Mouse (Mus musculus) neural tube, embryonic 12.5 days (tissue): ENCODE measurements around the gene Tma7. TPM values are rescaled to one million over a fixed set of nuclear protein-coding genes. Genes with fewer than 3 reads are reported as not detected.

Experiments used
- ATAC-seq: fragments of 200-750 bp; cut with Nextera tagmentation; 2 replicates; pipeline ENCODE4 v1.8.0; 2017; ENCODE audit warnings: low read depth, mild to moderate bottlenecking, moderate TSS enrichment, moderate library complexity; ENCODE audit not compliant: low FRiP score
- H3K27ac ChIP-seq: fragments of 300-500 bp; sonication (generic); 2 replicates; pipeline ENCODE4 v1.5.1; 2016
- H3K27me3 ChIP-seq: fragments of 300-500 bp; sonication (generic); replicated peaks from 2 replicates; pipeline ENCODE4 v1.6.1; 2016; ENCODE audit warnings: mild to moderate bottlenecking
- H3K36me3 ChIP-seq: fragments of 300-500 bp; sonication (generic); 2 replicates; pipeline ENCODE4 v1.6.1; 2016; ENCODE audit warnings: mild to moderate bottlenecking
- H3K4me1 ChIP-seq: fragments of 300-500 bp; sonication (generic); 2 replicates; pipeline ENCODE4 v1.6.1; 2016
- H3K4me2 ChIP-seq: fragments of 300-500 bp; sonication (generic); replicated peaks from 2 replicates; pipeline ENCODE4 v1.6.1; 2016; ENCODE audit warnings: mild to moderate bottlenecking
- H3K4me3 ChIP-seq: fragments of 300-500 bp; sonication (generic); 2 replicates; pipeline ENCODE4 v1.5.1; 2016
- H3K9ac ChIP-seq: fragments of 300-500 bp; sonication (generic); 2 replicates; pipeline ENCODE4 v1.6.1; 2016; ENCODE audit warnings: mild to moderate bottlenecking
- H3K9me3 ChIP-seq: fragments of 300-500 bp; sonication (generic); 2 replicates; pipeline ENCODE4 v1.6.1; 2016; ENCODE audit warnings: mild to moderate bottlenecking
- WGBS: fragments of 180-500 bp; shearing (Covaris S2); methylation state at CpG from one replicate; pipeline ENCODE4 v1.1.7; 2016; 5-methylcytosine and 5-hydroxymethylcytosine counted together
- polyA plus RNA-seq: library from polyadenylated mRNA; unstranded; fragments of >200 nt; fragmentation: Nextera tagmentation; extraction: Ambion mirVana; gene quantifications from 2 replicates; pipeline ENCODE4 v1.2.1, GENCODE M21; 2016

Gene Tma7
- polyA plus RNA-seq, 1 experiment from 2014 or later: 773 TPM

DNA sequence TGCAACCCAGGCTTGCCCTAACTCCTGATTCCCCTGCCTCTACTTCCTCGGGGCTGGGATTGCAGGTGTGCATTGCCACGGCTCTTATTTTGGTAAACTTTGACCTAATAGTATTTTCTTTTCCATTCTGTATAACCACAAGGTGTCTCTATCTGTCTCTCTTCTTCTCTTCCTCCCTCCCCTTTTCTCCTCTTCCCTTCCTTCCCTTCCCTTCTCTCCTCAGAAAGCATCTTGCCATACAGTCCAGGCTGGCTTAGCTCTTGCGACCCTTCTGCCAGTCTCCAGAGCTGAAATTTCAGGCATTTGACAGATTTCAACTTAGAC, 31.8 kb downstream of the Tma7 start:
- WGBS: 89% methylated on average over 3 of the region's 3 CpGs
- H3K9me3 ChIP-seq: no peaks in the 10 kb centered on the region
- no peak overlapping the region for H3K9ac ChIP-seq
- H3K27me3 ChIP-seq: no peaks in the 10 kb centered on the region
- H3K36me3 ChIP-seq: no peaks in the 10 kb centered on the region; the same call in 1 of the 2 replicates
- H3K4me3 ChIP-seq: no peak overlapping the region
- H3K27ac ChIP-seq: no peak overlapping the region
- ATAC-seq: no peak
- H3K4me2 ChIP-seq: no peak overlapping the region
- H3K4me1 ChIP-seq: peaks cover 12% of the 10 kb centered on the region

DNA sequence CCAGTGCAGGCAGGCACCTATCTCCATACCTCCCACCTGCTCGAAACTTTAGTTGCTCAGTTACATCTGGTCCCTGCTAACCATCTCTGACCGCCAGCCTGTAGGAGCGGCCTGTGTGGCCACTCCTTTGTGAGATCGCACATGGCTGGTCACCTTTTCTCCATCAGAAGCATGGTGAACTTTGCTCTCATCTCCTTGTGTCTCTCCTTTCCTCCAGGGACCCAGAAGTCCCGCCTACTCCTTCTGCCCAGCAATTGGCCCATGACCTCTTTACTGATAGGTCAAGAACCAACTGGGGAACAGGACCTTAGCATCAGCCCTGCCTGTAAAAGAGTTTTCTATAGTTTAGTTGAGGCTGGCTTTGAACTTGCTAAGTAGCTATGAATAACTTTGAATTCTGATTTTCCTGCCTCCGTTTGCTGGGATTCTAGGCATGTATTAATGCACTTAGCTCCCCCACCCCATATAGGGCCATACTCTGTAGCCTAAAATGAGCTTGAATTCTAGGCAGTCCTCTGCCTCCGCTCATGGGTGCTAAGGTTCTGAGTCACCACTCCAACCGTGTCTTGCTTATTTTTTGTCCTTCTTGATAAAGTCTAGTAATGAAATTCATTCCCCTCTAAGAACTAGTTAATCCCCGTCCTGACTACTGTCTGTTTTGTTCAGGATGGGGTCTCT, 32.3 kb downstream of the Tma7 start:
- no peak for ATAC-seq
- Histone ChIP-seq H3K9me3 (no peaks in the 10 kb centered on the region), H3K4me3 (no peak overlapping the region), H3K4me1 (peaks cover 7% of the 10 kb centered on the region), H3K36me3 (no peaks in the 10 kb centered on the region; the same call in 1 of the 2 replicates), H3K9ac (no peak overlapping the region), H3K27ac (no peak overlapping the region), H3K27me3 (no peaks in the 10 kb centered on the region), H3K4me2 (no peak overlapping the region)
- 86% methylated on average over 9 of the region's 9 CpGs for WGBS

DNA sequence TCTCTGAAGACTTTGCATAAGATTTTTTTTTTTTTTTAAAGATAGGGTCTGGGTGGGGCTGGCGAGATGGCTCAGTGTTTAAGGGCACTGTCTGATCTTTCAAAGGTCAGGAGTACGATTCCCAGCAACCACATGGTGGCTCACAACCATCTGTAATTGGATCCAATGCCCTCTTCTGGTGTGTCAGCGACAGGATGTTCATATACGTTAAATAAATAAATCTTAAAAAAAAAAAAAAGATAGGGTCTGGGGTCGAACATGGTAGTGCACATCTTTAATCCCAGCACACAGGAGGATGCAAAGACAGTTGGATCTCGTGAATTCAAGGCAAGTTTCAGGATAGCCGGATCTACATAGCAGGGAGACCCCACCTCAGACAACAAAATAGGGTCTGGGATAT, 33.1 kb downstream of the Tma7 start:
- no peak for ATAC-seq
- Histone ChIP-seq H3K4me1 (peaks cover under 1% of the 10 kb centered on the region; the same call in 1 of the 2 replicates), H3K36me3 (no peaks in the 10 kb centered on the region; the same call in 1 of the 2 replicates), H3K27ac (no peak overlapping the region), H3K4me3 (no peak overlapping the region), H3K9ac (no peak overlapping the region), H3K4me2 (no peak overlapping the region), H3K9me3 (no peaks in the 10 kb centered on the region), H3K27me3 (no peaks in the 10 kb centered on the region)
- 87% methylated on average over 7 of the region's 7 CpGs for WGBS

DNA sequence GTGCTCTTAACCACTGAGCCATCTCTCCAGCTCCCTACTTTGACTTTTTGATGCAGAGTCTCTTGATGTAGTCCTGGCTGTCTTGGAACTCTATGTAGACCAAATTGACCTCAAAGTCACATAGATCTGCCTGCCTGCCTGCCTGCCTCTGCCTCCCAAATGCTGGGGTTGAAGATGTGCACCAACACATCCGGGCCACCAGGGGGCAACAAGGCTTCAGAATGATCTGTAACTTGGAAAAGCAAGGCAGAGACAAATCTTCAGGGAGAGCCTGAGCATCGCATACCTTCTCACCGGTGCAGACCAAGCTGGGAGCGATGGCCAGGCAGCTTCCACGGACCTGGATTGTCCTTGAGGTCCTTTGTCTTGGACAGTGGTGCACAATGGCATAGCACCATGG, 36.1 kb downstream of the Tma7 start:
- H3K9ac ChIP-seq: no peak overlapping the region
- H3K4me3 ChIP-seq: no peak overlapping the region
- no peaks in the 10 kb centered on the region for H3K36me3 ChIP-seq
- 41% methylated on average over 5 of the region's 5 CpGs for WGBS
- H3K4me2 ChIP-seq: no peak overlapping the region
- H3K27me3 ChIP-seq: no peaks in the 10 kb centered on the region
- no peaks in the 10 kb centered on the region for H3K9me3 ChIP-seq
- ATAC-seq: no peak
- H3K4me1 ChIP-seq: no peaks in the 10 kb centered on the region
- no peak overlapping the region for H3K27ac ChIP-seq

DNA sequence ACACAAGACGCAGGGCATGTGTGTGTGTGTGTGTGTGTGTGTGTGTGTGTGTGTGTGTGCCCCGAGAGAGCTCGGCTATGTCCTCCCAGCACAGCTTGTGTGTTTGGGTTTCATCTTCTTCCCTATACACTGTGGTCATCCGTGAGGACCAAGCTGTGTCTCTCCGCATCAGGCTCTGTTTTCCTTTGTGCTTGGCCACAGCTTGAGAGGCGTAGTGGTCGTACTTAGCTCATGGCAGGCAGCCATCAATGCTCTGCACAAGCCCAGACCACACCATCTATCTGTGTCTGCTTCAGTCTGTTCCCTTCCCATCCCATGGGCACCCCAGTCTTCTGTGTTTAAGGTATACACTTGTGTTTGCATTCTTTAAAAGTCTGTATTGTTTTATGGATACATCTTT, 41.0 kb downstream of the Tma7 start:
- Histone ChIP-seq H3K4me3 (no peak overlapping the region), H3K27me3 (no peaks in the 10 kb centered on the region; the same call in 1 of the 2 replicates), H3K9ac (no peak overlapping the region), H3K27ac (no peak overlapping the region), H3K4me2 (no peak overlapping the region), H3K4me1 (peaks cover 6% of the 10 kb centered on the region; the same call in 1 of the 2 replicates), H3K36me3 (no peaks in the 10 kb centered on the region), H3K9me3 (no peaks in the 10 kb centered on the region)
- 89% methylated on average over 6 of the region's 7 CpGs for WGBS
- ATAC-seq: no peak

DNA sequence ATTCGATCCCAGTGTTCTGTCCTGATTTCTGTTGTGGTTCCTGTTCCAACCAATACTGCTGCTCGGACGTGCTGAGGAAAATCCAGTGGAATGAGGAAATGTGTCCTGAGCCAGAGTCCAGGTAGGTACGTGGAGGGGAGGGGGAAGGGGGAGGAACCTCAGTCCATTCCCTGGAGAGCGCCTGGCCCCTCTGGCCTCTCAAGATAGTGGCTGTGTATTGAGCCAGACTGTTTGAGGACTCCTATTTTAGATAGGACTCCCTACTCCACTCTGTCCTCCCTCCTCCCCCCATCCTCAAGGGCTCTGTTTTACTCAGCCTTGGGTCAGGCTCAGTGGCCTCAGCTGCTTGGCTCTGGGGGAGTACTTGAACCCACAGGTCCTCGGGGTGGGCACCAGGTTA, 41.5 kb downstream of the Tma7 start:
- Histone ChIP-seq H3K4me2 (no peak overlapping the region), H3K9ac (no peak overlapping the region), H3K9me3 (no peaks in the 10 kb centered on the region), H3K27me3 (no peaks in the 10 kb centered on the region; the same call in 1 of the 2 replicates), H3K4me1 (peaks cover 6% of the 10 kb centered on the region; the same call in 1 of the 2 replicates), H3K27ac (no peak overlapping the region), H3K36me3 (no peaks in the 10 kb centered on the region), H3K4me3 (no peak overlapping the region)
- WGBS: 83% methylated on average over 6 of the region's 6 CpGs
- ATAC-seq: no peak

DNA sequence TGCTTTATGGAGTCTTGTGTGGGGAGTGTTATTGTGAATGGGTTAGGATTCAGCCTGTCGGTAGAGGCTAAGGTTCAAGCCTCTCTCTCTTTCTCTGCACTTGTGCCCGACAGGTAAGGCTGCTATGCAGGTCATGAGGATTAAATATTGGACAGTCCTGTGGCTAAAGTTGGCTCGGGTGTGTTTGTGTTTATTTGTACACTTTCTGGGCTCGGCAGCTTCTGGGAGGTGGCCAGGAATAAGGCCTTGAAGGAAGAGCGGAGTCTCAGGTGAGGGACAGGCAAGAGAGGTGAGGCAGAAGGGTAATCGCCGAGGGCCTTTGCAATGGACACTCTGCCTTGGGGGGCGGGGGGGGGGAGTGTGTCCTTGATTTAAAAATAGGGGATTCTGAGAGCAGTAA, 42.2 kb downstream of the Tma7 start:
- 87% methylated on average over 8 of the region's 8 CpGs for WGBS
- Histone ChIP-seq H3K27me3 (no peaks in the 10 kb centered on the region; the same call in 1 of the 2 replicates), H3K4me3 (no peak overlapping the region), H3K9ac (no peak overlapping the region), H3K4me1 (peaks cover 6% of the 10 kb centered on the region; the same call in 1 of the 2 replicates), H3K36me3 (no peaks in the 10 kb centered on the region), H3K9me3 (no peaks in the 10 kb centered on the region), H3K27ac (no peak overlapping the region), H3K4me2 (no peak overlapping the region)
- no peak for ATAC-seq

DNA sequence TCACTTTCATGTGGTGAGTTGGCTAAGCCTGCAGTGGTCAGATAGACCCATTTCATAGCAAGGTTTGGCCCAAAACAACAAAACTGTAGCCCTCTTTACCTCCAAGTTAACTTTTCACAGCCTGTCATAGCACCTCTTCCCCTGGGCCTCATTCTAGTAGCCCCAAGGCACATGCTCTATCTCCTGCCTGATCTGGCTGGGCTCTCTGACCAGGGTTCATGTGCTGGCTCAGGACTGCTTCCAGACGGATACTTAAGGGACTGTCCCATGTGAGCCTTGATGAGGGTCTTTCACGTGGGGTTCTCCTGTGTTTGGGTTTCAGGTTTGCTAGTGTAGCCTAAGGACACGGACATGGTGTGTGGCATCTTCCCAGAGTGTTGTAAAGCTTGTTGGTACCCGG, 42.7 kb downstream of the Tma7 start:
- 82% methylated on average over 4 of the region's 4 CpGs for WGBS
- Histone ChIP-seq H3K4me3 (no peak overlapping the region), H3K36me3 (no peaks in the 10 kb centered on the region), H3K27ac (no peak overlapping the region), H3K9ac (no peak overlapping the region), H3K27me3 (no peaks in the 10 kb centered on the region; the same call in 1 of the 2 replicates), H3K4me1 (peaks cover 6% of the 10 kb centered on the region; the same call in 1 of the 2 replicates), H3K4me2 (peak overlapping the region; percentile 93; the same call in 1 of the 2 replicates), H3K9me3 (no peaks in the 10 kb centered on the region)
- ATAC-seq: no peak

DNA sequence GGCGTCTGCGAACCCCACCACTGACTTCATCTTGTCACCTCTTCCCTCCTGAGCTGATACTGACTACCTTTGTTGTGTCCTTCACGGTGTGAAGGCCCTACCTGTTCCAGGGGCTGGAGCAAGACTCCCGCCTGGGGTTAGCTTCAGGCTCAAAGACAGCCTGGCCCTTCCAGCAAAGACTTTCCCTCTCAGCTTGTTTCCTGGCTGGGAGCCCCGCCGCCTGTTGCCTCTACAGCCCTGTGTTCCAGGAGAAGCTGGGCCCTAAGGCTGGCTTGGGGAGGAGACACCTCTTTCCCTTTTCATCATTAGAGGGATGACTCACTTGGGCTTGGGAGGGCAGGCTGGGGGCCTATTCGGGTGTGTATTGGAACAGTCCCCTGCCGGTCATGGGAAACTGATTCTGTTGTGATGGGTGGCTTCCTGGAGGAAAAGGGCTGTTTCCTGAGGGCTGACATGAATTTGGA, 43.5 kb downstream of the Tma7 start:
- peak; percentile 50; the same call in 1 of the 2 replicates for ATAC-seq
- no peak overlapping the region for H3K27ac ChIP-seq

DNA sequence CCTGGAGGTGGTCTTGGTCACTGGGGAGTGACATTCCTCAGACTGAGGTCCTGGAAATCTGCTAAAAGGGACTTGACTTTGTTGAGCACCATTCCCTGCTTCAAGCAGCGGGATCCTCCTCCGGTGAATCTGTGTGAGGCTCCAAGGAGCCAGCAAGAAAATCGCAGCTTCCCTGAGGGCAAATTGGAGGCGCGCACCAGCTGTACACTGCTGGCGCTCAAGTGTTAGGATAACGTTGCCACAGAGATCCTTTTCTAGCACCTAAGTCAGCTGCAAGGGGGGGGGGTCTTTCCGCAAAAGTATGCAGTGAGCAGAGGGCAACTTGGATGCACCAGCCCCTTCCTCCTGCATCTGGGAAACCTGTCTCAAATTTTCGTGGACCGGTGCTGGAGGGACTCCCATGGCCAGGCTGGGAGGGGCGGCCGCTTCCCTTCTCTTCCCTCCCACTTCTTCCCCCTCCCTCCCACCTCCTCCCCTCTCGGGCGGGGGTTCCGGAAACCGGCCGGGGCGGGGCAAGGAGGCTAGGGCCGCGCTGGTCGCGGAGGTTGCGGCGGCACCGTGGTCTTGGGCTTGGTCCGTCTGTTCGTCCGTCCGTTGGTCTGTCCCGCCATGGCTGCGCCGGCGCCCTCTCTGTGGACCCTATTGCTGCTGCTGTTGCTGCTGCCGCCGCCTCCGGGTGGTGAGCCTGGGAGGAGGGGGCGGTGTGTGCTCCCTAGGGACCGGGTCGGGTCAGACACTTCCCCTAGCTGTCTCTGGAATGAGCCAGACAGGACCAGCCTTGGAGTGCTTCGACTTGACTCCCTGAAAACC, 44.1 kb downstream of the Tma7 start, which contains the start of gene Shisa5:
Gene Shisa5 (plus strand): TSS at position 480 of the 810 bp plus-strand sequence.
- Histone ChIP-seq H3K27me3 (no peaks in the 10 kb centered on the region; the same call in 1 of the 2 replicates), H3K9me3 (no peaks in the 10 kb centered on the region), H3K9ac (peak within 1 kb of the TSS; percentile 72), H3K4me3 (peak within 1 kb of the TSS; percentile 57), H3K27ac (no peak within 1 kb of the TSS), H3K36me3 (no peaks in the 10 kb centered on the region), H3K4me2 (peak within 1 kb of the TSS; percentile 93), H3K4me1 (peaks cover 6% of the 10 kb centered on the region; the same call in 1 of the 2 replicates)
- ATAC-seq: peak; percentile 74
- WGBS: under 1% methylated on average over 31 of the region's 40 CpGs

More for the DNA sequence above, 43.5 kb downstream of the Tma7 start:
- peaks cover 6% of the 10 kb centered on the region; the same call in 1 of the 2 replicates for H3K4me1 ChIP-seq
- H3K36me3 ChIP-seq: no peaks in the 10 kb centered on the region
- WGBS: 19% methylated on average over 8 of the region's 8 CpGs
- H3K9ac ChIP-seq: peak overlapping the region; percentile 72
- H3K9me3 ChIP-seq: no peaks in the 10 kb centered on the region
- H3K27me3 ChIP-seq: no peaks in the 10 kb centered on the region; the same call in 1 of the 2 replicates
- H3K4me3 ChIP-seq: peak overlapping the region; percentile 57
- peak overlapping the region; percentile 93 for H3K4me2 ChIP-seq

DNA sequence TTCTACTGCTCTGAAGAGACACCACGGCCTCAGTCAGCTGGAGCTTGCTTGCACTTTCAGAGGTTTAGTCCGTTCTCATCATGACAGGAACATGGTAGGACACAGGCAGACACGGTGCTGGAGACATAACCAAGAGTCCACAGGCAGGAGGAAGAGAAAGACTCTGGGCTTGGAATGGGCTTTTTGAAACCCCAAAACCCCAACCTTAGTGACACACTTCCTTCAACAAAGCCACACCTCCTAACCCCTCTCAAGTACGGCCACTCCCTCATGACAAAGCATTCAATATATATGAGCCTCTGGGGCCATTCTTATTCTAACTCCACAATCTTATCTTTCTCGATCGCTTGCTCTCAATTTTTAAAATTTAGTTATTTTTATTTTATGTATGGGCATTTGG, 50.0 kb downstream of the Tma7 start:
- WGBS: 85% methylated on average over 6 of the region's 6 CpGs
- no peak for ATAC-seq

DNA sequence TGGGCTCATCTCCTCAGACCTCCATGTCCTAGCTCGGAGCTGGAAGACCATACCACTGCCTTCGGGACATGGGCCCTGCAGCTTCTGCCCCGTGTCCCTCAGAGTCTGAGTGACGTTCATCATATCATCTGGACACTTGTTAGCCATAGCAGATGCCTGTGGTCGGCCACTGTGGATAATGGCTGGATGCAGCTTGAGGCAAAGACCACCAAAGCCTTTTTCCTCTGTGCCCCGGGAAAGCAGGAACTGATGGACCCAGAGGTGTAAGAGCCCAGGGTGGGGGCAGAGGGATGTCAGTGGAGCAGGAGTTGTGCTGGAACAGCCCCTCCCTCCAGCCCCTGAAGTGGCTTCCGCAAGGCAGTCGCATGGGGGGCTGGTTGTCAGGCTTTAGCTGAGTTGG, 50.7 kb downstream of the Tma7 start:
- Histone ChIP-seq H3K4me2 (no peak overlapping the region), H3K27me3 (no peaks in the 10 kb centered on the region), H3K4me3 (no peak overlapping the region), H3K27ac (no peak overlapping the region), H3K36me3 (peaks cover 12% of the 10 kb centered on the region; the same call in 1 of the 2 replicates), H3K9me3 (no peaks in the 10 kb centered on the region), H3K4me1 (no peaks in the 10 kb centered on the region), H3K9ac (no peak overlapping the region)
- ATAC-seq: no peak
- WGBS: 84% methylated on average over 8 of the region's 8 CpGs

More for the DNA sequence above, 50.0 kb downstream of the Tma7 start:
- Histone ChIP-seq H3K9ac (no peak overlapping the region), H3K36me3 (peaks cover 10% of the 10 kb centered on the region; the same call in 1 of the 2 replicates), H3K4me1 (no peaks in the 10 kb centered on the region), H3K27me3 (no peaks in the 10 kb centered on the region), H3K9me3 (no peaks in the 10 kb centered on the region), H3K4me3 (no peak overlapping the region), H3K27ac (no peak overlapping the region), H3K4me2 (no peak overlapping the region)
